Mouse (Mus musculus): ENCODE results near the gene Zbtb48. TPM values are rescaled to one million over a fixed set of nuclear protein-coding genes. Genes with fewer than 3 reads are reported as not detected.
A peak's percentile ranks its signal among the peaks of the same experiment; 100 is the strongest.

Zbtb48 gene
- polyA plus RNA-seq, 1 experiment, result 0.86 TPM

- peaks cover 44% of the 10 kb centered on the region for H3K4me1 ChIP-seq (ENCODE audit: control insufficient read depth)
- peaks cover 10% of the 10 kb centered on the region for H3K27me3 ChIP-seq (ENCODE audit: control insufficient read depth)
- H3K9me3 ChIP-seq (ENCODE audit: control insufficient read depth, low read length), result no peaks in the 10 kb centered on the region
- TF ChIP-seq TAL1 (IDR thresholded peaks at IDR 0.05; ENCODE audit: low read length) (no peak), GATA1 (IDR thresholded peaks at IDR 0.05; ENCODE audit: low read length) (no peak)
- peak overlapping the region; percentile 88 for H3K4me3 ChIP-seq (replicated peaks)
- peaks cover 55% of the 10 kb centered on the region for H3K36me3 ChIP-seq (ENCODE audit: control insufficient read depth)
Observed at GRCm38 (mm10) chr4:151988014-151988341, 39.5 kb downstream of the Zbtb48 start.

GRCm38 (mm10) chr4:151986650-151987049 is 40.8 kb downstream of the Zbtb48 start:
- Histone ChIP-seq H3K4me3 (replicated peaks) (no peak overlapping the region), H3K9me3 (ENCODE audit: control insufficient read depth, low read length) (no peaks in the 10 kb centered on the region), H3K36me3 (ENCODE audit: control insufficient read depth) (peaks cover 56% of the 10 kb centered on the region), H3K4me1 (ENCODE audit: control insufficient read depth) (peaks cover 46% of the 10 kb centered on the region), H3K27me3 (ENCODE audit: control insufficient read depth) (peaks cover 4% of the 10 kb centered on the region)
- no peak for TF ChIP-seq TAL1 (IDR thresholded peaks at IDR 0.05; ENCODE audit: low read length)
- TF ChIP-seq GATA1 (IDR thresholded peaks at IDR 0.05; ENCODE audit: low read length), result no peak

- TF ChIP-seq GATA1 (IDR thresholded peaks at IDR 0.05; ENCODE audit: low read length), result no peak
- no peak for TF ChIP-seq TAL1 (IDR thresholded peaks at IDR 0.05; ENCODE audit: low read length)
- Histone ChIP-seq H3K27me3 (ENCODE audit: control insufficient read depth) (peaks cover 4% of the 10 kb centered on the region), H3K4me3 (replicated peaks) (no peak overlapping the region), H3K9me3 (ENCODE audit: control insufficient read depth, low read length) (no peaks in the 10 kb centered on the region), H3K36me3 (ENCODE audit: control insufficient read depth) (peaks cover 56% of the 10 kb centered on the region), H3K4me1 (ENCODE audit: control insufficient read depth) (peaks cover 48% of the 10 kb centered on the region)
Observed at GRCm38 (mm10) chr4:151985886-151986285, 41.6 kb downstream of the Zbtb48 start.

- Histone ChIP-seq H3K27me3 (ENCODE audit: control insufficient read depth) (peaks cover 4% of the 10 kb centered on the region), H3K36me3 (ENCODE audit: control insufficient read depth) (peaks cover 63% of the 10 kb centered on the region), H3K9me3 (ENCODE audit: control insufficient read depth, low read length) (no peaks in the 10 kb centered on the region), H3K4me3 (replicated peaks) (no peak overlapping the region), H3K4me1 (ENCODE audit: control insufficient read depth) (peaks cover 36% of the 10 kb centered on the region)
- TF ChIP-seq GATA1 (IDR thresholded peaks at IDR 0.05; ENCODE audit: low read length), result no peak
- TF ChIP-seq TAL1 (IDR thresholded peaks at IDR 0.05; ENCODE audit: low read length), result no peak
Observed at GRCm38 (mm10) chr4:151983560-151983959, 43.9 kb downstream of the Zbtb48 start.

GRCm38 (mm10) chr4:151983043-151983442 is 44.4 kb downstream of the Zbtb48 start:
- TF ChIP-seq TAL1 (IDR thresholded peaks at IDR 0.05; ENCODE audit: low read length) (no peak), GATA1 (IDR thresholded peaks at IDR 0.05; ENCODE audit: low read length) (no peak)
- Histone ChIP-seq H3K4me1 (ENCODE audit: control insufficient read depth) (peaks cover 32% of the 10 kb centered on the region), H3K36me3 (ENCODE audit: control insufficient read depth) (peaks cover 67% of the 10 kb centered on the region), H3K27me3 (ENCODE audit: control insufficient read depth) (peaks cover 2% of the 10 kb centered on the region), H3K4me3 (replicated peaks) (no peak overlapping the region), H3K9me3 (ENCODE audit: control insufficient read depth, low read length) (no peaks in the 10 kb centered on the region)

- Histone ChIP-seq H3K9me3 (ENCODE audit: control insufficient read depth, low read length) (no peaks in the 10 kb centered on the region), H3K4me1 (ENCODE audit: control insufficient read depth) (peaks cover 24% of the 10 kb centered on the region), H3K4me3 (replicated peaks) (no peak overlapping the region), H3K36me3 (ENCODE audit: control insufficient read depth) (peaks cover 84% of the 10 kb centered on the region), H3K27me3 (ENCODE audit: control insufficient read depth) (peaks cover 2% of the 10 kb centered on the region; the same call in 1 of the 2 replicates)
- no peak for TF ChIP-seq GATA1 (IDR thresholded peaks at IDR 0.05; ENCODE audit: low read length)
- TF ChIP-seq TAL1 (IDR thresholded peaks at IDR 0.05; ENCODE audit: low read length), result no peak
Observed at GRCm38 (mm10) chr4:151981363-151981762, 46.1 kb downstream of the Zbtb48 start.

- Histone ChIP-seq H3K27me3 (ENCODE audit: control insufficient read depth) (no peaks in the 10 kb centered on the region), H3K4me3 (replicated peaks) (no peak overlapping the region), H3K9me3 (ENCODE audit: control insufficient read depth, low read length) (no peaks in the 10 kb centered on the region), H3K4me1 (ENCODE audit: control insufficient read depth) (peaks cover 19% of the 10 kb centered on the region), H3K36me3 (ENCODE audit: control insufficient read depth) (peaks cover 87% of the 10 kb centered on the region)
- TF ChIP-seq TAL1 (IDR thresholded peaks at IDR 0.05; ENCODE audit: low read length) (no peak), GATA1 (IDR thresholded peaks at IDR 0.05; ENCODE audit: low read length) (no peak)
Observed at GRCm38 (mm10) chr4:151980699-151981098, 46.8 kb downstream of the Zbtb48 start.

- Histone ChIP-seq H3K36me3 (ENCODE audit: control insufficient read depth) (peaks cover 98% of the 10 kb centered on the region), H3K4me1 (ENCODE audit: control insufficient read depth) (peaks cover 36% of the 10 kb centered on the region), H3K27me3 (ENCODE audit: control insufficient read depth) (no peaks in the 10 kb centered on the region), H3K4me3 (replicated peaks) (no peak overlapping the region), H3K9me3 (ENCODE audit: control insufficient read depth, low read length) (peaks cover 16% of the 10 kb centered on the region)
- TF ChIP-seq TAL1 (IDR thresholded peaks at IDR 0.05; ENCODE audit: low read length) (no peak), GATA1 (IDR thresholded peaks at IDR 0.05; ENCODE audit: low read length) (no peak)
Observed at GRCm38 (mm10) chr4:151977748-151978147, 49.7 kb downstream of the Zbtb48 start.

- Histone ChIP-seq H3K36me3 (ENCODE audit: control insufficient read depth) (peaks cover 98% of the 10 kb centered on the region), H3K4me3 (replicated peaks) (no peak overlapping the region), H3K4me1 (ENCODE audit: control insufficient read depth) (peaks cover 50% of the 10 kb centered on the region), H3K27me3 (ENCODE audit: control insufficient read depth) (no peaks in the 10 kb centered on the region), H3K9me3 (ENCODE audit: control insufficient read depth, low read length) (peaks cover 16% of the 10 kb centered on the region)
- no peak for TF ChIP-seq TAL1 (IDR thresholded peaks at IDR 0.05; ENCODE audit: low read length)
- TF ChIP-seq GATA1 (IDR thresholded peaks at IDR 0.05; ENCODE audit: low read length), result no peak
Observed at GRCm38 (mm10) chr4:151975441-151975840, 52.0 kb downstream of the Zbtb48 start.
